Mouse (Mus musculus) forelimb bud, embryonic 11.5 days (tissue): ENCODE results near the gene Sp7.

Experiments
- DNase-seq: peaks from one replicate; pipeline ENCODE4 v3.0.0-alpha.2; 2012; ENCODE audit warnings: low read depth, low spot score

The Sp7 gene

DNA sequence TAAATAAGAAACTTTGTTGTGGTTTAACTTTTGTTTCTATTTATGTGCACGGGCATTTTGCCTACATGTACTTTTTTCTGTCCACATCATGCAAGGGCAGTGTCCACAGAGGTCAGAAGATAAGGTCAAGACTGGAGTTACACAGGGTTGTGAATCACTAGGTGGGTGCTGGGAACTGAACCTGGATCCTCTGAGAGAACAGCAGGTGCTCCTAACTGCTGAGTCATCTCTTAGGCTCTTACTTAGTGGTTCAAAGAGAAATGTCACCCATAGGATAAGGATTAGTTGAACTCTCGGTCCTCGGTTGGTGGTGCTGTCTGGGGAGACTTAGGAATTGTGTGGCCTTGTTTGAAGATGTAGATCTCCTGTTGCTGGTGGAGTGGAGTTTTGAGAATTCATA, 22.0 kb upstream of the Sp7 start:
- no peak for DNase-seq

DNA sequence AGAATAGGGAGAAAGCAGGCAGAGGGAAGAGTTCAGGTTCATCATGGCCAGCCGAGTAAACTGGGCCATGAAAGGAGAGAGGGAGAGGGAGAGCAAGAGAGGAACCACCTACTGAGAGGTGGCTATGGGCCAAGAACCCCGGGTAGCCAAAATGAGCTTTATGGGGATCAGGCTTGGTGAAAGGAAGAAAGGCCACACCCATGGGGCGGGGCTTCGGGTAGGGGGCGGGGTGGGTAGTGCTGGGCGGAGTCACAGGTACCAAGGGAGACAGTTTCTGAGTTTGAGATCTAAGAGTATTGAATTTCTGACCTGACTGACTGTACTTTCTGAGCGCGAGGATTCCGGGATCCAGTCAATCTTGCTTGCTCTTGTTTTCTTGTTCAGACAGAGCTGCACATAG, 19.7 kb upstream of the Sp7 start:
- DNase-seq, result no peak

DNA sequence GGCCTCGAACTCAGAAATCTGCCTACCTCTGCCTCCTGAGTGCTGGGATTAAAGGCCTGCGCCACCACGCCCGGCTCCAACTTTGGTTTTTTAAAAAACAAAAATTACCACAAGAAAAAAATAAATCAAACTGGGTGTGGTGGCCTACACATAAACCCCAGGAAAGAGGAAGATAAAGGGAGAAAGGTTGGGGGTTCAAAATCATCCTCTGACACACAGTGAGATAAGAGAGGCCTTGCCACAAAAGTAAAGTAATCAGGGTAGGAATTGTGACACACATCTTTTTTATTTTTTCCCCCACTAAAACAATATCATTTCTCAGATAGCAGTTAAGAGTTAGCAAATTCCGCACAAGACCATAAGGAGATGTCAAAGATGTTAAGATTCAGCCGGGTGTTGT, 16.7 kb upstream of the Sp7 start:
- no peak for DNase-seq

DNA sequence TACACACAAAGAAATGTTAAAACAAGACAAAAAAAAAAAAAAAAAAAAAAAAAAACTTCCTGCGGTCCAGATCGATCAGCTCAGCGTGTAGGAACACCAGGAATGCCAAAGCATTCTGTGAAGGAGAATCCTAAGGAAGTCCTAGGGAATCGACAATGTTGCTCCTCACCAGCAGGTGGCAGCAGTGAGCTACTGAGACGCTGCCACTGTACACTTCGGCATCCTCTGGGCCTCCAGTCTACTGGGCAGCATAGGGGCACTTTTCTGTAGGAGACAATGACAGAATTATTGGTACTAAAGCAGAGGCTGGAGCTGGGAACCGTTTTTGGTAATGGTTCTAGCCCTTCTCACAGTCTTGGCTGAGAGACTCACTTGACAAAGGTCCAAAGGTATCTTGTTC, 14.6 kb upstream of the Sp7 start:
- DNase-seq, result peak; percentile 87

DNA sequence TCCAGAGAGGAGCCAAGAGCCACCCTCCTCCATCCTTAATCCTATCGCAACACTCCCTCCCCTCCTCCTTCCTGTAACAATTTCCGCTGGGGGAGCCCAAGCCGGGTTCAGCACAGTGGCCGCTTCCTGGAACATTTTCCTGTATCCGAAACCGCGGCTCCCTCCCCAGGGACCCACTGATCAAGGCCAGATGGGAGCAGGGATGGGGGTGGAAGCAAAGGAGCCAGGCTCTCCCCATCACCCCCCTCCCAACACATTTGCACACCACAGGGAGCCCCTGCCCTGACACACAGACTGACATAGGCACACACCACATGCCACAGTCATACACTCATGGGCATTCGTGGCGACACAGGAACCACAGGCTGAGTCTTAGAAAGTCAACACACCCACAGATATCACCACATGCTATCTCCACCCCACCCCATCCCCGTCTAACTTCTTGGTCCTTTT, 10.9 kb upstream of the Sp7 start:
- DNase-seq, result peak; percentile 60

DNA sequence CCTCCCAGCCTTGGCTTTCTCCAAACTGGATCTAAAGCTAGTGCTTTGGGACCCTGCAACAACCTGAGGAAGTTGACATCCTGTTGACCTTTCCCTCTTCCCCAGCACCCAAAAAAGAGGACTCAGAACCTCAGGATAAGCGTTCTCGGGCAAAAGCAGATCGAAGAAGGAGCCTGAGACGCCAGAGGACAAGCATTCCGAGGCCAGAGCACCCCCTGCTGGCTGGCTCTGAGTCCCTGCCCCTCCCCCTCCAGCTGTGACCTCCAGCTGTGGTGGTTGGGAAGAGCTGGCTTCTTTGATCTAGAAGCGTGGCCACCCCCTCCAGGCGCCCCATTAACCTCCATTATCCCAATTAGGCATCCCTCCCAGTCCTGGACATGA, 10.2 kb upstream of the Sp7 start:
- peak; percentile 87 for DNase-seq

DNA sequence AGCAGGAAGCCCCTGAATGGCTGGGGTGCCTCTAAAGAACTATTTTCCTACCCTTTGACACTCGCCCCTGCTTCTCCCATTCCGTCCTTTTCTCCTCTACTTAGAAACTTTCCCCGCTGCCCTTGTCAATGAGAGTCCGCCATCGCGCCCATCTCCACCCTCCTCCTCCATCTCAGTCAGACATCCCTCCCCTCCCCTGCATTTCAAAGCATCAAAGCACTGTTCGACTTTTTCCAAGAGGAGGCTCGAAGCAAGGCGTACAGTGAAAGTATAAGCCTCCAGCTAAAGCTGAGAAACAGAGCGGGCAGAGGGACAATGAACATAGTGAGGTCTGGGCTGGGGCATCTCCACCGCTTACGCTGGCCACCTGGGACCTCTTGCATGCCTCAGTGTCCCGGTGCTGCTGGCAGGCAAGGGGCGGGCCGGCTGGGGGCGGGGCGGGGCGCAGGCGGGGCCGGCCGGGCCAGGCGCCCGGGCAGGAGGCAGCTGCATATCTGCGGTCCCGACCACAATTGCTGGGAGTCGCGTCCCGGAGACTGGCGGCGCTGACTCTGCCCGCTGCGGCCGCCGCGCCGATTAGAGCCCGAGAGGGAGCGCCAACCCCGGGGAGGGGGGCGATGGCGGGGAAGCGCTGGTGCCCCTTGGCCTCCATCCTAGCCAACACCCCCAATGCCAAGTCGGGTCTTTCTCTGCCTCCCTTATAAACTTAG, 9.6 kb upstream of the Sp7 start:
- DNase-seq, result no peak

DNA sequence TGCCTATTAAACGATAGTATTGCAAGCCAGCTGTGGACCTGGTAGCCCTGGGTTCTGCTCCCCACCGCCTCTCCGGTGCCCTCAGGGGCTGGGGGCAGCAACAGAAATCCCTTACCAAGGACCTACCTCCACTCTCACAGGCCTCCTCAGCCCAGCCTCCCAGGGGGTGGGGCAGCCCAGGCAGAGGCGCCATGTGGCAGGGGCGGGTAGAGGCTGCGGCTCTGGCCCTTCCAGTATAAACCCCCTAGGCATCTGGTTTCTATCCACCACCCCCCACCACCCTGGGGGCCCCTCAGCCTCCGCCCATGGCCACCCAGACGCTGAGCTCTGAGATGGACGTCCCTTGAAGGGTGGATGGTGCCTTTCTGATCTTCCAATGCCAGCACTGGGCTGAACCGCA, 3.7 kb upstream of the Sp7 start:
- DNase-seq, result no peak

DNA sequence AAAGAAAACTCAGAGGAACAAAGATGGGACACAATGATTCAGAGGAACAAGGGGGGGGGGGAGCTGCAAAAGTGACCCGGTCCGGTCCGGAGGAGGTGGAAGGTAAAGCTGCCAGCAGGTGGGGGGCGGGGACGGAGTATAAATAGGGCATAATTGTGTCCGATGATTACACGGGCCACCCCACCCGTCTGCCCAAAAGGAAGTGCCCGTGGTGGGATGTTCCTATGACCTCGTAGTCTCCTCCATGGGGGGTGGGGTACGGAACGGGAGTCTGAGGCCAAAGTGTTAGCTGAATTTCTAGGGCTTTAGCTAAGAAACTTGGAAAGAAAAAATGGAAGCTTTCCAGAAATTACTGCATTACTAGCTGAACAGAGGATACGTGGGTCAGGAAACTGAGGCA, 3.0 kb upstream of the Sp7 start:
- DNase-seq, result no peak

DNA sequence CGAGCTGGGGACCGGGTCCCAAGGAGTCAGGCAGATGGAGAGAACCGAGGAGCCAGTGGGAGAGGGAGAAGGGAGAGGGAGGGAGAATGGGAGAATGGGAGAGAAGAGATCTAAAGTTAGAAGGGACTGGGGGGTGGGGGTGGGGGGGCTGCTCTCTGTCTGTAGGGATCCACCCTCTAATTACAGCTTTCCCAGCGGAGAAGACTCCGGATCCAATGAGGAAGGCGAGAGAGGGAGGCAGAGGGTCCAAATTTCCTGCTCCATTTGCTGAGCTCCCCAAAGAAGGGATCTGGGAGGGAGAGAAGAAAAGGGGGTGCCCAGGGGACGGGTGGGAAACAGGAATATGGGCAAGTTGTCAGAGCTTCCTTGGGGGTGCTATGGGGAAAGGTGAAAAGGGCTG, 744 bp downstream of the Sp7 start:
- DNase-seq, result no peak

DNA sequence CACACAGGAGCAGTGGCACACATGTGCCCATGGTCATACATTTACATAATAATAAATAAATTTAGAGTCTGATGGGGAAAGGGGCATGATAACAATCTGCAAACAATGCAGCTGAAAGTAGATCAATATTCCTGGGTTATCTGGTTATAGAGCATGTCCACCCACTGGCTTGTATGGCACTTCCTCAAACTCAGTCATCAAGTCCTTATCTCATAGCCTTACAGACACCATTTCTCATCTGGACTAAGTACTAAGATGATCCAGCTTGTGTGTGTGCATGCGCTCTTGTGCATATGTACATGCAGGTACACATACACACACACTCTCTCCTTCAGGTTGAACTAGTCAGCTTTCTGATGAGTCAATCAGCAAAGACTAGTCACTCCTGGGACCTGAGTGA, 2.3 kb downstream of the Sp7 start:
- DNase-seq, result no peak

DNA sequence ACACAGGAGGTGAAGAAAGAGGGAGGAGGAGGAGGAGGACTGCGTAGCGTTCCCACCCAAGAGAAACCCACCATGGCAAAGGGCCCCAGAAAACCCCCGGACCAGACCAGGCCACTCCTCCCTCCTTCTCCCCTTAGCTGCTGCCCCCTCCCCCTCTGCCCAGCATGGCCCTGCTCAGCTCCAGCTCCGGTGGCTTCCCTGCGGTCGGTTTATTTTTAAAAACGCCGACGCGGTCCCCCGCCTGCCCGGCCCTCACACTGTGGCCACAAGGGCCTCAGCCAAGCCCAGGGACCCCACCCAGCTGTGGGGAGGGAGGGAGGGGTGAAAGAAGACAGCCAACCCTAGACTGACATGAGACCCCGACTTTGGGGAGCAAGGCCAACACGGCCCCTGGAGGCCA, 4.3 kb downstream of the Sp7 start:
- DNase-seq, result no peak

DNA sequence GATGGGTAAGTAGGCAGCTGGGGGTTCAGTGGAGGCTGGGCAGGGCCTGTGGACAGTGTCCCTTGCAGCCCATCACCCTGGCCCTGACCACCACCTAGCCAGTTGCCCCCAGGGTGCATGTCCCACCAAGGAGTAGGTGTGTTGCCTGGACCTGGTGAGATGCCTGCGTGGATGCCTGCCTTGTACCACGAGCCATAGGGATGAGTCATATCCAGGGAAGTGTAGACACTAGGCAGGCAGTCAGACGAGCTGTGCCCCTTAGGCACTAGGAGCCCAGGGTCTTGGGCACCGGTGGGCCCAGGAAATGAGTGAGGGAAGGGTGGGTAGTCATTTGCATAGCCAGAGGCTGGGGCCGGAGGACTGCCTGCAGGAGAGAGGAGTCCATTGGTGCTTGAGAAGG, 8.1 kb downstream of the Sp7 start:
- no peak for DNase-seq

DNA sequence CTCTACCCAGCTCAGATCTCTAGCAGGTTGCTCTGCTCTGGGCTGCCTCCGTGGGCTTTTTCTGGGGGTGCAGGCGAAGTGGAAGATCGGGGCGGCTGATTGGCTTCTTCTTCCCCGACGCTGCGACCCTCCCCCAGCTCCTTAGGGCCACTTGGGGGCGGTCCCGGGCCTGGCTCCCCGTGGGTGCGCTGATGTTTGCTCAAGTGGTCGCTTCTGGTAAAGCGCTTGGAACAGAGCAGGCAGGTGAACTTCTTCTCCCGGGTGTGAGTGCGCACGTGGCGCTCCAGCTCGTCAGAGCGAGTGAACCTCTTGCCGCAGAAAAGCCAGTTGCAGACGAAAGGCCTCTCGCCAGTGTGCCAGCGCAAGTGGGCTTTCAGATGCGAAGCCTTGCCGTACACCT, 8.9 kb downstream of the Sp7 start:
- peak; percentile 58 for DNase-seq

DNA sequence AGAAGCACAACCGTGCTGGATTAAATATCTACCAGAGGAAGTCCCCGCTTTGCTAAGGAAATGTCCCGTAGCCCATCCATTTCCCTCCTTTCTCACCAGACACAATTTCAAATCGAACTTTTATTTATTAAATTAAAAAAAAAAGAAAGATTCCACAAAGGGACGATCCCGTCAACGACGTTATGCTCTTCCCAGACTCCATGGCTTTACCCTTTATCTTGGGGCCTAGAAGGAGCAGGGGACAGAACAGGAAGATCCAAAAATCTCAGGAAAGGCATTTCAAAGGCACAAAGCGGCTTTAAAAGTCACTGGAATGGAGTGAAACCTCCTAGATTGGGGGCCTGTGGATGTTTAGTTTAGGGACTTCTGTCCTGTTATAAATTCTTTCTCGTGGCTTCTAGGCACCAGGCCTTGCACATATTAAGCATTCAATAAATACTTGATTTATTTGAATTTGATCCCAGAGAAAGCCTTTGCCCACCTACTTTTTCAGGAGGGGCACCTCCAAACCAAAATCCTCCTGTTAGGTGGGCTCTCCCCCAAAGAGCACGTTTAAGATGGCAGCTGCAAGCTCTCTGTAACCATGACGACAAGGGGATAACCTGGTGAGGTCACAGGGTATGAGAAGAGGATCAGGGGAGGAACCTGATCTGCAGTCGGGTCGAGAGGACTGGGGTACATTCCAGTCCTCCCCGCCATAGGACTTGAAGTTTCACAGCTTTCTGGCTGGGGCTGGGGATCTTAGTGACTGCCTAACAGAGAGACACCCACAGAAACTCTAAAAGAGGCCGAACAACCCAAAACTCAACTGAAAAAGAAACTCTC, 10.3 kb downstream of the Sp7 start:
- DNase-seq, result no peak

DNA sequence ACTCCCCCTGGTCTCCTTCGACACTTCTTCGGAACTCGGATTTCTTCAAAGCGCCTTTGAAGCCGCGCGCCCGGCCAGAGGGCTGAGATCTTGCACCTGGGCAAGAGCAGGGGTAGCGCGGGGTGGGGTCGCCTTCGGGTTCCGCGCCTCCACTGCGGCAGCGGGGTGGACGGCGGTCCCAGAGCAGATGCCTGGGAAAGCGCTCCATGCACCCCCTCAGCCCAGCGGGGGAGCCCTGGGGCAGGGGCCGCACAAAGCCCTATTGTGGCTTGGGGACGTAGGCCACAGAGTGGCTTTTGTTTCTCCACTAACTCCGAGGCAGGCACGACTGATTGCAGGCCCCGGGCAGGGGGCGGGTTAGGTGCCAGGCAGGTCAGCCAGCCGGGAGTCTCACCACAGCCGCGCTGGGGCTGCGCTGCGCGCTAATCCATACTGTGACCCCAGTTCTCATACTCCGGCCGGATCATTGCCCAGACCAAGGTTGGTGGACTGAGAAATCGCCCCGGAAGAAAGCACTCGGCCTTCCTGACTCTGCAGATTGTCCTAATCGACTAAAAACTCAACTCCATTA, 11.0 kb downstream of the Sp7 start:
- peak; percentile 72 for DNase-seq

DNA sequence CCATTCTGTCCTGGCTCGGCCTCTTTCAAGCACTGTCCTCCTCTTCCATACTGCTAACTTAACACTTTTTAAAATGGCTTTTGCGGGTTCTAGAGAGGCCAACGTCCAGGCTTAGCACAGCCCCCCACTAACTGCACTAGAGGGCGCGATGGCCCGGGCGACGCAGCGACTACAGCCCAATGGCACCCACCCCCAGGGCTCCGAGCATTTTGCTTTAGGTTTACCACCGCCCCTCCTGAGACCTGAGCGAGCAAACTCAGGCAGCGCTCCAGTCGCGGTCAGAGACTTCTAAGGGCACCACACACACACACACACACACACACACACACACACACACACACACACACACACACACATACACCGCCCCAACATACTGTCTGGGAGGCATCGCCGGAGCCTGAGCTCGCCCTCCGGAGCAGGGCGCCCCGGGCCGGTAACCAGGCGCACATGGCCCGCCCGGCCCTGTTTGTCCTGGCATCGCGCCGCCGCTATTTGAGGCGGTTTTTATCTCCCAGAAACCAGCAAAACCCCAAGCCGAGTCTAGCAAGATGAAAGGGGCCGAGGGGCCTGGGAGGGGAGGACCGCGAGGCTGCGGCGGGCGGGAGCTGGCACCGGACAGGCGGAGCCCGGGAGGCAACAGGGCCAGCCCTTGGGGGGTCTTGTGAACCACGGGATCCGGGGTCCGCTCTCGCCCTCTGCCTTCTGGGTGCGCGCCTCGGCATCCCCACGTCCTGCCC, 11.7 kb downstream of the Sp7 start:
- DNase-seq, result peak; percentile 61

DNA sequence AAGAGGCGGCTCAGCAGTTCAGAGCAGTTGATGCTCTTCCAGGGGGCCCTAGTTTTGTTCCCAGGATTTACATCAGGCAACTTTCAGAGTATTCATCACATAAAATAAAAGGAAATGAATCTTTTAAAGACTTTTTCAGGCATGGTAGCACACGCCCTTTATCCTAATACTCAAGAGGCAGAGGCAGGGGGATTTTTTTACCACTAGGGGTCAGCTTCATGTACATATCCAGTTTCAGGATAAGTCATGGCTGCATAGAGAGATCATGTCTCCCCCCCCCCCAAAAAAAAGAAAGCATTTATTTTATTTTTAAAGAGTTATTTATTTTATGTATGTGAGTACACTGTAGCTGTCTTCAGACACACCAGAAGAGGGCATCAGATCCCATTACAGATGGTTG, 13.0 kb downstream of the Sp7 start:
- no peak for DNase-seq

DNA sequence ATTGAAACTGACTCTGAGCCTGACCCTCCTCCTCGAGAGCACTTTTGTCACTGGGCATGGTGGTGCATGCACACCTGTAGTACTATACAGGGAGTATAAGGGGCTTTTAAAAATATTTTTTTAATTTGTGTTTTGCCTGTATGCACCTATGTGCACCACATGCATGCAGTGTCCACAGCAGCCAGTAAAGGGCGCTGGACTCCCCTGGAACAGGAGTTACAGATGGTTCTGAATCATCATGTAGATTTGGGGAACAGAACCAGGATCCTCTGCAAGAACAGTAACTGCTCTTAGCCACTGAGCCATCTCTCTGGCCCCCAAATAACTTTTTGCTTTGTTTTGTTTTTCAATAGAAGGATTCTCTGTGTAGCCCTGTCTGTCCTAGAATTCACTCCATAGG, 14.8 kb downstream of the Sp7 start:
- DNase-seq, result no peak

DNA sequence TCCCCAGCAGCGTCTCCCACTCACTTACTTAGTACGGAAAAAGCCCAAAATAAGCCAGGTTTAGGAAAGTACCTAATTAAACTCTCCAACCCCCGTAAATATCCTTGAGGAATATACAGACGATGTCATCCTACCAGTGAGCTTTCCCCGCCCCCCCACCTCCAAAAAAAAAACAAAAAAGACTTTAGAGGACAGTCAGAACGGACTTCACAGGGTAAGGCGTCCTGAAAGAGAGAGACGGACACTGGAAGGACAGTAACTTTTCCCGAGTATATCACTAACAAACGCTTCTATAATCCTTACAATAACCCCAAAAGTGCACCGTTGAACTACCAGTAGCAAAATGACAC, 16.1 kb downstream of the Sp7 start:
- DNase-seq, result no peak

DNA sequence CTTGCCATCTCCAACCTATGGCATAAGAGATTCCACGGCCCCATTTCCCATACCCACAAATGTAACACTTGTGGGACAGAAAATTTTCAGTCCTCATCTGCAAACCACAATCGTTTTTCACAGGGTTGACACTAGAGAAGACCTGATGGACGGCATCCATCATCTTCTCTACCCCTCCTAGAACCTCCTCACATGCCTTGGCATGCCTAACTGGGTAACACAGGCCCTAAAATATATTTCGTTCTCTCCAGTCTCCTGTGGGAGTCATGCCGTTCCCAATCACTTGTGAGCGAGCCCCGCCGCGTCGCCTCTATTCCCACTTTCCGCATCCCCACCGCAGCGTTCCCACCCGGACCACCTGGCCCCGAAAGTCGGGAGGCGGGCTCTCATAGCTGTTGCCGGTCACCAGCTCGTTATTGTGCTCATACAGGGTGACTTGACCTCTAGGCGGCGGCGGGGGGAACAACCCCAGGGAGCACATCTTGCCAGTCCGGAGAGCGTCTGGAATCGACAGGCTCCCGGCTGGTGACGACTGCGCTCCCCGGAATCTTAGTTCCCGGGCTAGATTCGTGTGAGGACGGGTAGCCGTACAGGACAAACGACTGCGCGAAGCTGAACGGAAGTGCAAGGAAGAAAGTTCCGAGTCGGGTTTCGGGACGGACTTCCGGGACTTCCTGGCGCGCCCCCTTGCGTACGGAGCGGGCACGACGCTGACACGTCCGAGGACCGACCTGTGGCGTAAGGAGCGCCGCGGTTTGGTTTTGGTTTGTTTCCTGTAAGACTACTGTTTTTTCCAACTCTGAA, 16.6 kb downstream of the Sp7 start, which contains the start of gene Aaas:
Gene Aaas, minus strand, starts transcription at position 634 of the 804 bp plus-strand sequence.
- peak; percentile 96 for DNase-seq
